Mouse (Mus musculus) lung, embryonic 14.5 days (tissue): ENCODE data around the gene Dnah14. TPM values are rescaled to one million over a fixed set of nuclear protein-coding genes. Genes with fewer than 3 reads are reported as not detected.

ENCODE experiments used
- ATAC-seq: fragments of 200-750 bp; cut with Nextera tagmentation; 2 replicates; pipeline ENCODE4 v1.8.0; 2017; ENCODE audit warnings: mild to moderate bottlenecking, moderate TSS enrichment, moderate library complexity; ENCODE audit not compliant: insufficient read depth
- DNase-seq: peaks from one replicate; pipeline ENCODE4 v3.0.0-alpha.2; 2015
- H3K27ac ChIP-seq: fragments of 300-500 bp; sonication (generic); 2 replicates; pipeline ENCODE4 v1.5.1; 2014; ENCODE audit warnings: low read depth, mild to moderate bottlenecking, moderate library complexity
- H3K27me3 ChIP-seq: fragments of 300-500 bp; sonication (generic); 2 replicates; pipeline ENCODE4 v1.6.1; 2014; ENCODE audit warnings: low read length, control low read depth; ENCODE audit not compliant: insufficient read depth
- H3K36me3 ChIP-seq: fragments of 300-500 bp; sonication (generic); 2 replicates; pipeline ENCODE4 v1.6.1; 2014; ENCODE audit warnings: control low read depth; ENCODE audit not compliant: insufficient read depth
- H3K4me1 ChIP-seq: fragments of 300-500 bp; sonication (generic); 2 replicates; pipeline ENCODE4 v1.6.1; 2014; ENCODE audit warnings: antibody characterized with exemption, control low read depth; ENCODE audit not compliant: insufficient read depth
- H3K4me2 ChIP-seq: fragments of 300-500 bp; sonication (generic); 2 replicates; pipeline ENCODE4 v1.6.1; 2014; ENCODE audit warnings: mild to moderate bottlenecking
- H3K4me3 ChIP-seq: fragments of 300-500 bp; sonication (generic); 2 replicates; pipeline ENCODE4 v1.5.1; 2014; ENCODE audit warnings: low read depth, low read length
- H3K9ac ChIP-seq: fragments of 300-500 bp; sonication (generic); 2 replicates; pipeline ENCODE4 v1.6.1; 2014
- H3K9me3 ChIP-seq: fragments of 300-500 bp; sonication (generic); 2 replicates; pipeline ENCODE4 v1.6.1; 2016; ENCODE audit warnings: low read depth, low read length, control low read depth
- CTCF ChIP-seq: IDR thresholded peaks from 2 replicates; pipeline ENCODE4 v1.5.1; 2016; ENCODE audit warnings: antibody characterized with exemption, low read depth
- WGBS: fragments of 180-500 bp; shearing (Covaris S2); extraction: QIAGEN DNeasy Blood & Tissue Kit; methylation state at CpG from one replicate; pipeline ENCODE4 v1.1.7; 2014; 5-methylcytosine and 5-hydroxymethylcytosine counted together
- polyA plus RNA-seq: library from polyadenylated mRNA; unstranded; fragments of >200 nt; fragmentation: Nextera tagmentation; extraction: Ambion mirVana; gene quantifications from 2 replicates; pipeline ENCODE4 v1.2.1, GENCODE M21; 2014

The Dnah14 gene
- polyA plus RNA-seq, 1 experiment from 2014 or later = 2.3 TPM

- Histone ChIP-seq H3K9me3 (no peaks in the 10 kb centered on the region), H3K9ac (no peak overlapping the region), H3K4me1 (peaks cover 4% of the 10 kb centered on the region; the same call in 1 of the 2 replicates), H3K27ac (no peak overlapping the region), H3K4me3 (no peak overlapping the region), H3K4me2 (peak overlapping the region; percentile 48), H3K27me3 (no peaks in the 10 kb centered on the region), H3K36me3 (no peaks in the 10 kb centered on the region)
- WGBS = 19% methylated on average over 23 of the region's 23 CpGs
- DNase-seq = peak; percentile 92
- peak; percentile 97 for TF ChIP-seq CTCF
- peak; percentile 77 for ATAC-seq
Measured at GRCm38 (mm10) chr1:181545044-181545772, 31.2 kb upstream of the Dnah14 start.

GRCm38 (mm10) chr1:181549987-181550386 lies 26.4 kb upstream of the Dnah14 start:
- 77% methylated on average over 8 of the region's 8 CpGs for WGBS
- no peak for ATAC-seq
- H3K4me1 ChIP-seq = no peaks in the 10 kb centered on the region

GRCm38 (mm10) chr1:181550826-181551225 lies 25.5 kb upstream of the Dnah14 start:
- TF ChIP-seq CTCF = no peak
- no peak overlapping the region for H3K4me2 ChIP-seq

More at GRCm38 (mm10) chr1:181549987-181550386, 26.4 kb upstream of the Dnah14 start:
- no peak for TF ChIP-seq CTCF
- Histone ChIP-seq H3K4me3 (no peak overlapping the region), H3K36me3 (no peaks in the 10 kb centered on the region), H3K27ac (no peak overlapping the region), H3K27me3 (no peaks in the 10 kb centered on the region), H3K9ac (no peak overlapping the region), H3K4me2 (no peak overlapping the region), H3K9me3 (no peaks in the 10 kb centered on the region)
- no peak for DNase-seq

DNA sequence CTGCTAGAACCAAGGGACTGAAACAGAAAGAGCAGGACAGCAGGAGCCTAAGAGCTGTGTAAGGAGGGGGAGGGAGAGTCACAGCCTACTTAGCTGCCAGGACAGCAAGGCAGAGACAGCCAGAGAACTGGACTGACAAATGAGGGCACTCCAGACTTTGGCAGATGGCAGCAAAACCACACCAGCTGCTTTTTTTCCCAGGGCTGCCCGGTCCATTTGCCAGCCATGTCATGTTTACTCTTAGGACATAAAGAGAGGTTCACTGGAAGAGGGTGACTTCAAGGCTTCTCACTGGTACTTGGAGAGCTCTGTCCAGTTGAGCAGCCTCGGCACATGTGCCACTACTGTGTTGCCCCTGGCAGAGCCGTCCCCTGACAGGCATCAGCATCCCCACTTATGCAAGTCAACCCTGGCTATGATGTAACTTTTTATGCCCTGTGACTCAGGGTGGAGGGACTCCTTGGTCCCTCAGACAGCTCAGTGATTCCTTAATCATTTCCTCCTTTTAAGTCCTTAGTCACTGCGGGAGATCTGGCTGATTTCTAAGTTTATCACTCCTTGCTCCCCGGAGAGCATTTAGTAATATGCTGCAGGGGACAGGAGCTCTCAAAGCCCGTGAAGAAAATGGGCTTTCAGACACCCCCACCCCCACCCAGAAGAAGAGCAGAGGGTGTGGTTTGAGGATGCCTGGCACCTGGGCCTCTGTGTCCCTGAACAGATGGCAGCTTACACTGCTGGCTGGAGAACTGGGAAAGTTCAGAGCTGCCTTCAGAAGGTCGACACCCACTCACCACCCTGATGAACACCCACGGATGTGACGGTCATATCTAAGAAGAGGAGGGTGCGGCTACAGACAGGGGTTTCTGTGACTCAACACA lies 23.6 kb upstream of the Dnah14 start:
- Histone ChIP-seq H3K9ac (no peak overlapping the region), H3K27ac (no peak overlapping the region), H3K36me3 (no peaks in the 10 kb centered on the region), H3K27me3 (no peaks in the 10 kb centered on the region), H3K4me2 (no peak overlapping the region), H3K4me1 (no peaks in the 10 kb centered on the region), H3K9me3 (no peaks in the 10 kb centered on the region), H3K4me3 (no peak overlapping the region)
- DNase-seq = no peak
- WGBS = 39% methylated on average over 10 of the region's 10 CpGs
- ATAC-seq = 0 out of 2 replicates have a peak, but pooled peaks have one; percentile 14
- TF ChIP-seq CTCF = no peak

More at GRCm38 (mm10) chr1:181550826-181551225, 25.5 kb upstream of the Dnah14 start:
- no peak for ATAC-seq
- WGBS = 32% methylated on average over 5 of the region's 5 CpGs
- no peaks in the 10 kb centered on the region for H3K9me3 ChIP-seq
- H3K4me3 ChIP-seq = no peak overlapping the region
- DNase-seq = no peak
- H3K9ac ChIP-seq = no peak overlapping the region
- H3K27ac ChIP-seq = no peak overlapping the region
- no peaks in the 10 kb centered on the region for H3K36me3 ChIP-seq
- no peaks in the 10 kb centered on the region for H3K27me3 ChIP-seq
- no peaks in the 10 kb centered on the region for H3K4me1 ChIP-seq

DNA sequence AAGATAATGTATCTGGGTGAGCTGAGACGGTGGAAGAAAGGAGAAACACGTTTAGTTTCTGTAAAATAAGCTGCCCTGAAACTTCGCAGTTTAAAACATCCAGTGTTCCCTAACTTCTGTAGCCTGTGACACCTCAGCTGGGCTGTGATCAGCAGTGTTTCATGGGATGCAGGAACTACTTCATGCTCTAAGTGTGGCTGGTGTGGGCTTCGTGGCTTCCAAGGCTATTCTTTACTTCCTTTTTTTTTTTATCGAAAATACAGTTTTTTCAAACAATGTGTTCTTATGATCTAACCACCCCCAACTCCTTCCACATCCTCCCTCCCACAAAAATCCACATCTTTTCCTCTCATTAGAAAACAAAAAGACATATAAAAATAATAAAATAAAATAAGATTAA lies 20.9 kb upstream of the Dnah14 start:
- Histone ChIP-seq H3K4me2 (no peak overlapping the region), H3K9me3 (no peaks in the 10 kb centered on the region), H3K27ac (no peak overlapping the region), H3K27me3 (no peaks in the 10 kb centered on the region), H3K9ac (no peak overlapping the region), H3K4me1 (no peaks in the 10 kb centered on the region), H3K36me3 (no peaks in the 10 kb centered on the region), H3K4me3 (no peak overlapping the region)
- DNase-seq (no peak), ATAC-seq (no peak)
- TF ChIP-seq CTCF = no peak
- 66% methylated on average over 5 of the region's 5 CpGs for WGBS

DNA sequence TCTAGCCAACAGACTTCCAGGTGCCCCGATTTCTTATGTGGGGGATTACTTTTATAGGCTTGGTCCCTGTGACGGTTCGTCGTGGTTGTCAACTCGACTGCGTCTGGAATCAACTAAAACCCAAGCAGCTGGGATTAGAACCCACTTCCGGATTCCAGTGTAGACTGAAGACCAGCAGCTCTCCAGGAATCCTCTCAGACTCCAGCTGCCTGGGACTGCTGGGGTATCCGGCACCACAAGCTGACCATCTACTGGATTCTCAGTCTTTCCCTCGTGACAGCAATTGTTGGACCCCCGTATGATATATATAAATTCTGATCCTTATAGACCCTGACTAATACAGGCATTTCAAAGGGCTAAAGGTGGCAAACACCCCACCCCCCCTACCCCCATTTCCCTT lies 16.7 kb upstream of the Dnah14 start:
- 84% methylated on average over 10 of the region's 10 CpGs for WGBS

DNA sequence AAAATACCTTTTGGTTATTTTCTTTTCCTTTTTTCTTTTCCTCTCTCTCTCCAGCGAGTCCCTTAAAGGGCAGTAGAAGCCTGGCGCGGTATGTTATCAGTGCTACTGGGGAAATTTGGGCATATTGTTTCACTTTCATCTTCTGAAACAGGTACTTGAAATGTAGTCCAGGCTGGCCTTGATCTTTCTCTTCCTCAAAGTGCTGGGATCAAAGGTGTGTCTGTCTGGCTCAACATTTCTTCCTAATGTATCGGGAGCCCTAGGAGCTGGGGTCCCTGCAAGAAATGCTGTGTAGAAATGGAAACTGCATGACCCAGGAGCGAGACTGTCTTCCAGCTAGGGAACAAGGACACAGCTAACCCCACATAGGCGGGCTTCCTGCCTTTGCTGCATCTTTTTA lies 16.0 kb upstream of the Dnah14 start:
- H3K36me3 ChIP-seq = no peaks in the 10 kb centered on the region
- H3K4me3 ChIP-seq = no peak overlapping the region
- ATAC-seq (no peak), DNase-seq (no peak)
- H3K4me2 ChIP-seq = no peak overlapping the region
- no peaks in the 10 kb centered on the region for H3K9me3 ChIP-seq
- 67% methylated on average over 6 of the region's 6 CpGs for WGBS
- TF ChIP-seq CTCF = no peak
- H3K4me1 ChIP-seq = no peaks in the 10 kb centered on the region
- no peak overlapping the region for H3K27ac ChIP-seq
- no peaks in the 10 kb centered on the region for H3K27me3 ChIP-seq
- H3K9ac ChIP-seq = no peak overlapping the region

More for the DNA sequence above, 16.7 kb upstream of the Dnah14 start:
- ATAC-seq (no peak), DNase-seq (no peak)
- H3K4me1 ChIP-seq = no peaks in the 10 kb centered on the region
- H3K27me3 ChIP-seq = no peaks in the 10 kb centered on the region
- H3K9ac ChIP-seq = no peak overlapping the region
- H3K36me3 ChIP-seq = no peaks in the 10 kb centered on the region
- TF ChIP-seq CTCF = no peak
- no peaks in the 10 kb centered on the region for H3K9me3 ChIP-seq
- H3K27ac ChIP-seq = no peak overlapping the region
- no peak overlapping the region for H3K4me2 ChIP-seq
- H3K4me3 ChIP-seq = no peak overlapping the region
